Mouse (Mus musculus) hindbrain, embryonic 15.5 days (tissue): Measurements from ENCODE around the gene Smyd3. TPM values are rescaled to one million over a fixed set of nuclear protein-coding genes. Genes with fewer than 3 reads are reported as not detected.

ENCODE experiments used
- ATAC-seq: fragments of 200-750 bp; cut with Nextera tagmentation; 2 replicates; pipeline ENCODE4 v1.8.0; 2017; ENCODE audit warnings: low read depth, moderate number of reproducible peaks, moderate TSS enrichment; ENCODE audit not compliant: low FRiP score
- H3K27ac ChIP-seq: fragments of 300-500 bp; sonication (generic); replicated peaks from 2 replicates; pipeline ENCODE4 v1.5.1; 2015; ENCODE audit warnings: mild to moderate bottlenecking, inconsistent platforms
- H3K27me3 ChIP-seq: fragments of 300-500 bp; sonication (generic); 2 replicates; pipeline ENCODE4 v1.6.1; 2015; ENCODE audit warnings: control low read depth, inconsistent platforms
- H3K36me3 ChIP-seq: fragments of 300-500 bp; sonication (generic); 2 replicates; pipeline ENCODE4 v1.6.1; 2015; ENCODE audit warnings: control low read depth, inconsistent platforms
- H3K4me1 ChIP-seq: fragments of 300-500 bp; sonication (generic); replicated peaks from 2 replicates; pipeline ENCODE4 v1.6.1; 2015; ENCODE audit warnings: control low read depth, inconsistent platforms
- H3K4me2 ChIP-seq: fragments of 300-500 bp; sonication (generic); 2 replicates; pipeline ENCODE4 v1.6.1; 2015; ENCODE audit warnings: moderate library complexity, mild to moderate bottlenecking, inconsistent platforms
- H3K4me3 ChIP-seq: fragments of 300-500 bp; sonication (generic); 2 replicates; pipeline ENCODE4 v1.5.1; 2015; ENCODE audit warnings: mild to moderate bottlenecking, inconsistent platforms
- H3K9ac ChIP-seq: fragments of 300-500 bp; sonication (generic); 2 replicates; pipeline ENCODE4 v1.6.1; 2015; ENCODE audit warnings: inconsistent platforms
- H3K9me3 ChIP-seq: fragments of 300-500 bp; sonication (generic); 2 replicates; pipeline ENCODE4 v1.6.1; 2016; ENCODE audit warnings: control low read depth, inconsistent platforms
- WGBS: fragments of 180-500 bp; shearing (Covaris S2); methylation state at CpG from one replicate; pipeline ENCODE4 v1.1.7; 2015; 5-methylcytosine and 5-hydroxymethylcytosine counted together
- polyA plus RNA-seq: library from polyadenylated mRNA; unstranded; fragments of >200 nt; fragmentation: Nextera tagmentation; extraction: Ambion mirVana; gene quantifications from 2 replicates; pipeline ENCODE4 v1.2.1, GENCODE M21; 2015

The Smyd3 gene
- polyA plus RNA-seq, 1 experiment from 2014 or later: 26.0 TPM

DNA sequence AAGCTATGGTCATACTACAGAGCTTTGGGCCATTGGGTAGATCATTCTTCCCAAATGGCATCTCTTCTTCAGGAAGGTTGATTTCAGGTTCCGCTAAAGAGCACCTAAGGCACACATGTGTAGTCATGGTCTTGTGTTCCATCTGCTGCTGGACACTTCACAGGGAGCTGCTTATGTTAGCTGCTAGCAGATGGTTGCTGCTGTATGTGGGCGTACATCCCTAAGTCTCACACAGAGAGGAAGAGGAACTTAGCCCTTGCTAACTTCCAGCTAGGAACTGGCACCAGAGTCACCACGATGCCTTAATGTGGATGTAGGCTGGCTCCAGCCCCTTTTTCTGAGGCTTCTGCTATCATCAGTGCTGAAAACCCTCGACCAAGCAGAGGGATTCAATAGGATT is 491.2 kb downstream of the Smyd3 start:
- Histone ChIP-seq H3K36me3 (no peaks in the 10 kb centered on the region), H3K4me3 (no peak overlapping the region), H3K27ac (no peak overlapping the region), H3K9me3 (no peaks in the 10 kb centered on the region), H3K4me1 (no peaks in the 10 kb centered on the region), H3K27me3 (no peaks in the 10 kb centered on the region), H3K9ac (no peak overlapping the region), H3K4me2 (no peak overlapping the region)
- WGBS: 91% methylated on average over 4 of the region's 4 CpGs
- ATAC-seq: no peak

DNA sequence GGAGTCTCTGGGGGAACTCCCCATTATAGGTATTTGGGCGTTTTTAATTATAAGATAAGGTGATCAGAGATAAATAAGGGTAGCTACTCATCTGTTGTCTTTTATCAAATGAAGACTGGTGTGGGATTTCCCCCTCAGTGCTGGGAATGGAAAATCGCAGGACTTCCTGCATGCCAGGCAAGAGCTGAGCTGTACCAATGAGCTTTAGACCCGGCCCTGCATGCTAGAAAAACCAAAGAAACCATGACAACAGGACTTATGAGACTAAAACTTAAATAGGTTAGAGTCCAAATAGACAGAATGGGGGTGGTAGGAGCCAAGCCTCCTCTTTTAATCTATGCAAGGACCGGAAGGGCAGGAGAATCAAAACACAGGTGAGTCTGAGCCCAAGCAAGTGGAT is 492.7 kb downstream of the Smyd3 start:
- no peak for ATAC-seq
- H3K27ac ChIP-seq: no peak overlapping the region
- 79% methylated on average over 4 of the region's 4 CpGs for WGBS
- no peak overlapping the region for H3K4me2 ChIP-seq
- H3K4me3 ChIP-seq: no peak overlapping the region
- H3K27me3 ChIP-seq: no peaks in the 10 kb centered on the region
- no peaks in the 10 kb centered on the region for H3K36me3 ChIP-seq
- no peak overlapping the region for H3K9ac ChIP-seq
- no peaks in the 10 kb centered on the region for H3K9me3 ChIP-seq
- H3K4me1 ChIP-seq: no peaks in the 10 kb centered on the region

DNA sequence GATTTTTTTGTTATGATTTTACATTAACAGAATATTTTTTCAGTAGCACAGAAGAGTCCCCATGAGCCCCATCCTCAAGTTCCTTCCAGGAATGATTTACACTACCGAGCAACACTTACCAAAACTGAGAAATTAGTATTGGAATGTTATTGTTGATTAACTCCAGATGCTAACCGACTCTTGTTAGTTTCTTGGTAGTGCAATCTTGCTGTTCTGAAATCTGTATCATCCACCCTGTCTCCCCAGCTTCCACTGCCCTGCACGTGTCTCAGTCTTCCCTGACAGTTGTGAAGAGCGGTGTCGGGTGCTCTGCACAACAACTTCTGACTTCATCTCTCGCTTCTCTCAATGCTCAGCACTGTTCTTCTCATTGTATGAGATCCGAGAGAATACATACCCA is 494.4 kb downstream of the Smyd3 start:
- WGBS: 88% methylated on average over 7 of the region's 7 CpGs
- Histone ChIP-seq H3K27me3 (no peaks in the 10 kb centered on the region), H3K9ac (no peak overlapping the region), H3K4me3 (no peak overlapping the region), H3K36me3 (no peaks in the 10 kb centered on the region), H3K4me2 (no peak overlapping the region), H3K9me3 (no peaks in the 10 kb centered on the region), H3K27ac (no peak overlapping the region), H3K4me1 (no peaks in the 10 kb centered on the region)
- no peak for ATAC-seq

DNA sequence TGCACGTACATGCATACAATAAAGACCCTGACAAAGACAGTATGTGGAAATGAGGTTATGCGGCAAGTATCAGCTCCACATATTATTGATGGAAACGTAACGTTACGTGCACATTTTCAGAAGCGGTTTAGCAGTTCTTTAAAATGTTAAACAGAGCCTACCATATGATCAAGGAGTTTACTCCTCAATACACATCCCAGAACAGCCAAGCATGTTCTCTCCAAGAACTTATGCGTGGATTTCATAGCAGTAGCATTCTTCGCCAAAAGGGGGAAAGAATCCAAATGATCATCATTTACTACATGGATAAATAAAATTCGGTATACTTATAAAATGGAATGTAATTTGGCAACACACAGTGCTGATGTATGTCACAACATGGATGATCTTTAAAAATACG is 500.4 kb downstream of the Smyd3 start:
- Histone ChIP-seq H3K9me3 (no peaks in the 10 kb centered on the region), H3K4me1 (peaks cover 4% of the 10 kb centered on the region; the same call in 1 of the 2 replicates), H3K9ac (no peak overlapping the region), H3K4me3 (no peak overlapping the region), H3K27me3 (no peaks in the 10 kb centered on the region), H3K36me3 (no peaks in the 10 kb centered on the region), H3K4me2 (no peak overlapping the region), H3K27ac (no peak overlapping the region)
- 91% methylated on average over 10 of the region's 10 CpGs for WGBS
- no peak for ATAC-seq

DNA sequence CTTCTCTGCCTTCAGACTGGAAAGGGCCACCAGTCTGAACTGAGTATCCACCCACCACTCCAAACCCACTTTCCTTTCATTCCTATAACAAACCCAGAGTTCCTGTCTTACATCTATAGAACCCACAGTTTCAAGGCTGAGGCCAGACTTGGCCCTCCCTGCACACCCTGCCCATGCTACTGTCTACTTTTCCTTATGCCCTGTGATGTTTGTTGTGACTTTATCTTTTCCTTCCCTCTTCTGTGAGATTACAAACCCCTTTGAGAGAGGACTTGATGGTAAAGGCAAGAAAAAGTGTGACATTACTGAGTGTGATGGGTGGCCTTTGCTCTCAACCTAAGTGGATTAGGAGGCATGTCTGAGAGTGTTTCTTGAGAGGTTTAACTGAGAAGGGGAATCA is 504.8 kb downstream of the Smyd3 start:
- ATAC-seq: no peak
- Histone ChIP-seq H3K9me3 (no peaks in the 10 kb centered on the region), H3K4me2 (no peak overlapping the region), H3K4me1 (peaks cover 7% of the 10 kb centered on the region; the same call in 1 of the 2 replicates), H3K27ac (no peak overlapping the region), H3K27me3 (no peaks in the 10 kb centered on the region), H3K9ac (no peak overlapping the region), H3K4me3 (no peak overlapping the region), H3K36me3 (no peaks in the 10 kb centered on the region)

DNA sequence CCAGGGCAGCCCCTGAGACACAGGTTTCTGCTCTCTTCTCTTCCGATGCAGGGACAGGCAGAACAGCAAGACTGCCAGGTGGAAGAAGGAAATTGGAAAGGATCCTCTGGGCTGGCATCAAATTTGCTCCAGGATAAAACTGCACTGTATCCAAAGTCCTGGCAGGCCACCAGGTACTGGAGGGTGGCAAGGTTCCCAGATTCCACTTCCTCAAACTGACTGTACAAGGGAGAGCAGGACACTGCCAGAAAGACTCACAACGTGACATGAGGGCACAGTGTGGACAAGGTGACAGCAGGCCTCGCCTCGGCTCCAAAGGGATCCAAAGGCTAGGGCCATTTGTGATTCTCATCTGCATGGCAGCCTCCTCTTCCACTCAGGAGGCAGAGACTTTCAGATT is 505.6 kb downstream of the Smyd3 start:
- Histone ChIP-seq H3K27me3 (no peaks in the 10 kb centered on the region), H3K4me3 (no peak overlapping the region), H3K9me3 (no peaks in the 10 kb centered on the region), H3K4me2 (no peak overlapping the region), H3K4me1 (peaks cover 7% of the 10 kb centered on the region; the same call in 1 of the 2 replicates), H3K9ac (no peak overlapping the region), H3K36me3 (no peaks in the 10 kb centered on the region), H3K27ac (no peak overlapping the region)
- ATAC-seq: no peak
- 79% methylated on average over 4 of the region's 4 CpGs for WGBS

DNA sequence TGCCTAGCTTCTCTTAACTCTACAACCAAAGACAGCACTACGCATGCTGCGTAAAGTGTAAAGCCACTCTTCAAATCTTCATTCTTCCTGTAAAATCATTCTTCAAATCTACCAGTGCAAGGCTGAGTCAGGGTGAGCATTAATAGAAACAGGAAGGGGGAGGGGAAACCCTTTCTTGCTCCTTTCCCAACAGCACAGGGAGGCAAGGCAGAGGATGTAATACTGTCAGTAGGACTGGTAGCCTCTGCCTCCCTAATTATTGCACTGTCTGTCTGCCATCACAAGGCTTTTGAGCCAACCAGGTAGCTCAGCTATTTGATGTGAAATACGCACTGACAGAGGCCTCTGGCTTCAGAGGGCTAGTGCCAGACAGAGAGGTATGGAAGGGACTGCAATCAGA is 507.1 kb downstream of the Smyd3 start:
- WGBS: 92% methylated on average over 3 of the region's 3 CpGs
- no peaks in the 10 kb centered on the region for H3K36me3 ChIP-seq

DNA sequence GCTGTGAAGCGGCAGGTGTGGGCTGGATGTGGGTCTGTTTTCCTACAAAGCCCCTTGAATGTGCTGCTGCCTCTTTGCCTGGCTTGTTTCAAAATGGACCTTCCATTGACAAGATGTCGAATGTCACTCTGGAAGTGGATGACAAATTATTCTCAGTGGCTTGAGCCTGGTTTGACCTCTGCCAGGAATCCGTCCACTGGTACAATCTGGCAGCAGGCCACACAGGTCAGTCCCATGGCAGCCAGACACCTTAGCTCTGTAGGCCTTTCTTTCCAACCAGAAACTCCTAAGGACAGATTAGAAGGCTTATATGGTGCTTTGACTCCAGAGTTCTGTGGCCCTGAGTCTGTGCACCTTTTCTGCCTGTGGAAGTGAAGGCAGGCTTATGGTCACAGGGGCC is 507.9 kb downstream of the Smyd3 start:
- no peak overlapping the region for H3K4me2 ChIP-seq
- ATAC-seq: no peak
- H3K9me3 ChIP-seq: no peaks in the 10 kb centered on the region
- peaks cover 4% of the 10 kb centered on the region; the same call in 1 of the 2 replicates for H3K4me1 ChIP-seq
- no peaks in the 10 kb centered on the region for H3K27me3 ChIP-seq
- no peak overlapping the region for H3K4me3 ChIP-seq
- H3K9ac ChIP-seq: no peak overlapping the region
- no peaks in the 10 kb centered on the region for H3K36me3 ChIP-seq
- no peak overlapping the region for H3K27ac ChIP-seq
- 75% methylated on average over 3 of the region's 3 CpGs for WGBS

More for the DNA sequence above, 507.1 kb downstream of the Smyd3 start:
- Histone ChIP-seq H3K4me2 (no peak overlapping the region), H3K9me3 (no peaks in the 10 kb centered on the region), H3K4me3 (no peak overlapping the region), H3K27ac (no peak overlapping the region), H3K4me1 (peaks cover 4% of the 10 kb centered on the region; the same call in 1 of the 2 replicates), H3K9ac (no peak overlapping the region), H3K27me3 (no peaks in the 10 kb centered on the region)
- ATAC-seq: no peak

DNA sequence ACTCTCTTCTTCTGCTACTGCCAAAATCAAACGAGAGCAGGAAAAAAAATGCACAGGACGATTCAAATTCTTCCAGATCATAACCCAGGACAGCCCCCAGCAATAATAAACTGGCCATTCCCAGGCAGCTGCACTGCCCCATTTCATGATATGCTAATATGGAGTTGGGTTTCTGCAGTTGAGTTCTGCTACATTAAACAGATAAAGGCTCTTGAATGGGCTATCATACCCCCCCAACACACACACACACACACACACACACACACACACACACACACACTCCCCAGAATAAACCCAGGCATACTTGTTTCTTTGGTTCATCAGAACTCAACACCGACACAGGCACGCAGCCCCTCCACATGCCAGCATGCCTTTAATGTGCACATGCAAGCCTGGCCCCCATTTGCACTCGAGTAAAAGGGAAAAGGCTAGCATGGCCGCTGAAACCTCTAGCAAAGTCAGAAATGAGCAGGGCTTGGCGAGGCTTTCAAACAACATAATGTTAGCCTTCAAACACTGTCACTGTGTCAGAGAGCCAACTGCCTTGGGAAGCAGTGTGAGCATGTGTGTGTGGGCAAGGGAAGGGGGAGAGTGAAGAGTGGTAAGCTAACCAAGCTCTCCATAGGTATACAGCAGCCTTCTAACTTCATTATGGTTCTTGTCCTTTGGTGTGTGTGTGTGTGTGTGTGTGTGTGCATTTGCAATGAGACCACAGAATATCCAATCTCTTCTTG is 513.5 kb downstream of the Smyd3 start:
- Histone ChIP-seq H3K36me3 (no peaks in the 10 kb centered on the region), H3K9me3 (no peaks in the 10 kb centered on the region), H3K4me3 (no peak overlapping the region), H3K27ac (0 out of 2 replicates have a peak overlapping the region, but pooled peaks have one; percentile 36), H3K27me3 (no peaks in the 10 kb centered on the region), H3K9ac (no peak overlapping the region), H3K4me1 (peaks cover 14% of the 10 kb centered on the region), H3K4me2 (no peak overlapping the region)
- peak; percentile 72; the same call in 1 of the 2 replicates for ATAC-seq
- 47% methylated on average over 7 of the region's 7 CpGs for WGBS

DNA sequence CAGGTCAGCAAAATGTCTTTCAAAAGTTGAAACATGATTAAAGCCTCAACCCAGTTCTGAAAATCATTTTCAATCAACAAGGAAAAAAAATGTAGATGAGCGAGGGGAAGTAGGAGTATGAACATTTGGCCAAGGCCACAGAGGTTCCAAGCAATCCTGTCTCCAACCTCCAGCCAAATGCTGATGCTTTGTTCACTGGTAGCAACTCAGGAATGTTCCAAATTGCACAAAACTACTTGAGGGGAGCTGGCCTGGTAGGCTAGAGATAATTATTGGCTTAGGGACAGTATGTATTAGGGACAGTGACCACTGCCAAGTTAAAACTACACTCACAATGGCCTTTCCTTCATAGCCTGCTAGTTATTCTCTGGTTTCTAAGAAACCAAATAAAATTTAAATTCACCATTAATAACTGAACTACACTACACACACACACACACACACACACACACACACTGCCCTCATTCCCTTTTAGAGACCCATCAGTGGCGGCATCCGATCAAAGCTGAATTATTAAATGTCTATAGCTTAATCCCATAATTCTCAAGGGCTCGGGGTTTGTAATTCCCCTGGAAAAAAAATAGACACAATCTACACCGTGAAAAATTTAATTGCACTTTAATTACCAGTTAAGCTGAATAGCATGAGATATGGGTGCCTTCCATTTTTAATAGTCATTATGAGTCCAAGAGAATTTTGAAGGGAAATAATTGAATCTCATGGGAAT is 514.3 kb downstream of the Smyd3 start:
- no peak for ATAC-seq
- peaks cover 14% of the 10 kb centered on the region for H3K4me1 ChIP-seq
- no peaks in the 10 kb centered on the region for H3K9me3 ChIP-seq
- H3K36me3 ChIP-seq: no peaks in the 10 kb centered on the region
- no peaks in the 10 kb centered on the region for H3K27me3 ChIP-seq
- no peak overlapping the region for H3K4me3 ChIP-seq
- WGBS: 53% methylated on average over 5 of the region's 5 CpGs
- H3K4me2 ChIP-seq: no peak overlapping the region
- H3K9ac ChIP-seq: no peak overlapping the region
- no peak overlapping the region; the same call in 1 of the 2 replicates for H3K27ac ChIP-seq

DNA sequence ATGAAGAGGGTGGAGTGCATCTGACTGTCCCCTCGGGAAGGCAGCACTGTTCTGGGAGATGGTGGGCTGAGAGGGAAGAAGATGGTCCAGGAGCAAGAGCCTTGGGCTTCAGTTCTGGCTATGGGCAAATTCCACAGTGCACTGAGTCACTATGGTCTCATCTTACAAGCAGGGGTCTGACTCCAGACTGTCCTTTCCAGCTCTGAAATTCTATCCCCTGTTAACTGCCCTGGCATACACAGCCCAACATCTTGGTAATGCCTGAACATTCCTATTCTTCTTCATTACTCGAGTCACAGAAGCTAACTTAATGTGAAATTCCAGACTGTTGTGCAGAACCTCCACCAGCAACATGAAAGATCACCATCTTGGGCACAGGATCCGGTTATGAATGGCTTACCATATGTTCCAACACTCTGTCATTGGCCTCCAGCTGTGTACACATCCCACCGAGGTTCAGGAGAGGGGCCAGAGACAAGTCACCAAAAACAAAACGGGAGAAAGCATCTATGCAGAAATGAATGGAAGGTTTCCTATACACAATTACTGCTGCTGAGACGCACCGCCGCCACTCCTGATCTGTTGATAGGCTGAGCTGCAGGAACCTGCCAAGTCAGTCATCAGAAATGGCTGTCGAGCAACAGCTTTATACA is 517.8 kb downstream of the Smyd3 start:
- ATAC-seq: no peak
- Histone ChIP-seq H3K9me3 (no peaks in the 10 kb centered on the region), H3K4me3 (no peak overlapping the region), H3K4me2 (no peak overlapping the region), H3K4me1 (peaks cover 19% of the 10 kb centered on the region), H3K9ac (no peak overlapping the region), H3K36me3 (no peaks in the 10 kb centered on the region), H3K27me3 (no peaks in the 10 kb centered on the region), H3K27ac (no peak overlapping the region)
- 55% methylated on average over 9 of the region's 9 CpGs for WGBS

DNA sequence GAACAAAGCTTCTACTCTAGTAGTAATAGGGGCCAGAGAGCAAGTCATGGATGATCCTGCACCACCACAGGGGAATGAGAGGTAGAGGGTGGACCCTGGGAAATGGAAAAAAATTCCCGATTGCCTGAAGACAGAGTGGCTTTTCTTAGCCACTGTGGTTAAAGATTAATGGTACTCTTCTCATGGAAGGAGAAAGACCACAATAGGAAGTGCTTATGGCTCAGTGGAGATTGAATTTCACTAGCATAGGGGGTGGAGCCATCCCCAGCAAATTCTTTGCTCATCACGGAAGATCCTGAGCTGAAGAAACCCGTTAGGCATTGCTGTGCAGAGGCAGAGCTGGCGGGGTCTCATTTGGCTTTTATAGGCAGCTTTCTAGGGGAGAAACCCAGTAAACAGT is 520.0 kb downstream of the Smyd3 start:
- no peak for ATAC-seq
- 25% methylated on average over 4 of the region's 4 CpGs for WGBS
- no peaks in the 10 kb centered on the region for H3K9me3 ChIP-seq
- H3K27ac ChIP-seq: no peak overlapping the region
- no peak overlapping the region for H3K4me2 ChIP-seq
- H3K4me1 ChIP-seq: 0 out of 2 replicates have a peak, but pooled peaks cover 5% of the 10 kb centered on the region
- no peak overlapping the region for H3K4me3 ChIP-seq
- H3K36me3 ChIP-seq: no peaks in the 10 kb centered on the region
- H3K9ac ChIP-seq: no peak overlapping the region
- no peaks in the 10 kb centered on the region for H3K27me3 ChIP-seq
